Mouse (Mus musculus) Patski (cell line): ENCODE measurements around the gene Wfdc6a. TPM values are rescaled to one million over a fixed set of nuclear protein-coding genes. Genes with fewer than 3 reads are reported as not detected.

Source experiments
- ATAC-seq: fragments of 100-300 bp; one replicate; pipeline ENCODE4 v1.8.0; 2021
- CTCF ChIA-PET: fragments of 350-600 bp; sonication (Branson Sonifier 250); formaldehyde crosslinking; loops from one replicate; lab custom pipeline; 2022; ENCODE audit warnings: inconsistent platforms; lab: Charles Lee
- POLR2A ChIA-PET: fragments of 350-600 bp; sonication (Branson Sonifier 250); formaldehyde crosslinking; loops from one replicate; lab custom pipeline; 2022; ENCODE audit warnings: antibody characterized with exemption, inconsistent platforms; lab: Charles Lee
- DNase-seq: peaks from one replicate; pipeline ENCODE4 v3.0.0-alpha.2; 2011; ENCODE audit warnings: low read depth, low spot score
- H3K27me3 ChIP-seq: fragments of 371-371 bp; one replicate; pipeline ENCODE4 v1.5.1; 2021
- CTCF ChIP-seq: fragments of 100-300 bp; IDR thresholded peaks from one replicate; pipeline ENCODE4 v1.5.1; 2021
- in situ Hi-C: fragments of 300-500 bp; cut with MboI; formaldehyde crosslinking; loops from 3 replicates; pipeline ENCODE4 v1.11.1; 2018; ENCODE audit warnings: low pct_unique_long_range_greater_than_20kb, mixed read lengths
- polyA plus RNA-seq: library from polyadenylated mRNA; unstranded; gene quantifications from one replicate; pipeline ENCODE4 v1.2.3, GENCODE M21; 2021

Wfdc6a gene
- polyA plus RNA-seq, 1 experiment from 2014 or later = not detected

GRCm38 (mm10) chr2:164567460-164567859 is 17.8 kb downstream of the Wfdc6a start:
- ChIA-PET POLR2A (no interaction called here), CTCF (interaction anchor here (0.6 to 1.2 kb wide), 2 partner anchors 17 to 46 kb away, joined by 3 read pairs; no protein-coding TSS in a partner anchor)
- DNase-seq = no peak
- ATAC-seq = no peak
- no peaks in the 10 kb centered on the region for H3K27me3 ChIP-seq
- in situ Hi-C loops = no loop called here
- TF ChIP-seq CTCF = no peak

- CTCF ChIA-PET = interaction anchor here (0.6 to 1.2 kb wide), 2 partner anchors 16 to 46 kb away, joined by 3 read pairs; no protein-coding TSS in a partner anchor
- in situ Hi-C loops = no loop called here
- ATAC-seq = no peak
- no peaks in the 10 kb centered on the region for H3K27me3 ChIP-seq
- peak; percentile 52 for TF ChIP-seq CTCF
- no peak for DNase-seq
- POLR2A ChIA-PET = no interaction called here
Observed at GRCm38 (mm10) chr2:164566997-164567396, 18.2 kb downstream of the Wfdc6a start.

GRCm38 (mm10) chr2:164564346-164564745 is 20.9 kb downstream of the Wfdc6a start:
- in situ Hi-C loops = no loop called here
- ChIA-PET CTCF (interaction anchor here (0.8 to 1.2 kb wide), 6 partner anchors 14 to 155 kb away, joined by 3 to 5 read pairs (median 3); no protein-coding TSS in a partner anchor), POLR2A (no interaction called here)
- no peak for TF ChIP-seq CTCF
- DNase-seq (no peak), ATAC-seq (no peak)
- no peaks in the 10 kb centered on the region for H3K27me3 ChIP-seq

- no peak for DNase-seq
- in situ Hi-C loops = no loop called here
- H3K27me3 ChIP-seq = no peaks in the 10 kb centered on the region
- POLR2A ChIA-PET = no interaction called here
- CTCF ChIA-PET = interaction anchor here (0.8 to 1.3 kb wide), 7 partner anchors 29 to 154 kb away, joined by 3 to 5 read pairs (median 3); partner anchors contain the start of gene Gm20458
- TF ChIP-seq CTCF = peak; percentile 86
- ATAC-seq = peak; percentile 14
Observed at GRCm38 (mm10) chr2:164563339-164564038, 21.8 kb downstream of the Wfdc6a start.

- DNase-seq (no peak), ATAC-seq (no peak)
- CTCF ChIA-PET = interaction anchor here (1.1 to 1.3 kb wide), 2 partner anchors 32 to 102 kb away, joined by 3 to 5 read pairs; partner anchors contain the start of gene Gm20458
- H3K27me3 ChIP-seq = no peaks in the 10 kb centered on the region
- in situ Hi-C loops = no loop called here
- POLR2A ChIA-PET = no interaction called here
- TF ChIP-seq CTCF = no peak
Observed at GRCm38 (mm10) chr2:164562391-164563188, 22.7 kb downstream of the Wfdc6a start, which contains the start of gene Wfdc2. Wfdc2 (plus strand) TSS chr2:164562413.

GRCm38 (mm10) chr2:164560106-164560505 is 25.1 kb downstream of the Wfdc6a start:
- CTCF ChIA-PET = no interaction called here
- ATAC-seq (no peak), DNase-seq (no peak)
- POLR2A ChIA-PET = no interaction called here
- in situ Hi-C loops = no loop called here
- TF ChIP-seq CTCF = no peak
- H3K27me3 ChIP-seq = no peaks in the 10 kb centered on the region

GRCm38 (mm10) chr2:164558991-164559645 is 26.1 kb downstream of the Wfdc6a start:
- no peak for ATAC-seq
- no peaks in the 10 kb centered on the region for H3K27me3 ChIP-seq
- CTCF ChIA-PET = no interaction called here
- in situ Hi-C loops = no loop called here
- no peak for DNase-seq
- POLR2A ChIA-PET = interaction anchor here (0.9 kb wide), 1 partner anchor 9 kb away, joined by 3 read pairs; no protein-coding TSS in a partner anchor
- TF ChIP-seq CTCF = no peak

GRCm38 (mm10) chr2:164558426-164558825 is 26.8 kb downstream of the Wfdc6a start:
- TF ChIP-seq CTCF = no peak
- ATAC-seq = no peak
- POLR2A ChIA-PET = interaction anchor here (0.9 kb wide), 1 partner anchor 8 kb away, joined by 3 read pairs; no protein-coding TSS in a partner anchor
- H3K27me3 ChIP-seq = no peaks in the 10 kb centered on the region
- CTCF ChIA-PET = interaction anchor here (0.7 kb wide), 1 partner anchor 11 kb away, joined by 3 read pairs; no protein-coding TSS in a partner anchor
- in situ Hi-C loops = no loop called here
- DNase-seq = no peak

- TF ChIP-seq CTCF = no peak
- CTCF ChIA-PET = no interaction called here
- POLR2A ChIA-PET = no interaction called here
- DNase-seq (no peak), ATAC-seq (no peak)
- in situ Hi-C loops = no loop called here
- H3K27me3 ChIP-seq = no peaks in the 10 kb centered on the region
Observed at GRCm38 (mm10) chr2:164551502-164551901, 33.7 kb downstream of the Wfdc6a start.

- in situ Hi-C loops = no loop called here
- H3K27me3 ChIP-seq = no peaks in the 10 kb centered on the region
- no peak for DNase-seq
- ATAC-seq = no peak
- no peak for TF ChIP-seq CTCF
- ChIA-PET POLR2A (no interaction called here), CTCF (interaction anchor here (1.0 to 1.4 kb wide), 2 partner anchors 14 to 17 kb away, joined by 3 read pairs; no protein-coding TSS in a partner anchor)
Observed at GRCm38 (mm10) chr2:164550895-164551269, 34.4 kb downstream of the Wfdc6a start.
